Mouse (Mus musculus) E14TG2a.4 (cell line): ENCODE measurements around the gene Mical3.
"Not testable (repeated sequence)": the region's sequence is repeated elsewhere in the genome, so short reads cannot be mapped to it uniquely, and the experiment has no call there.

Experiments
- H3K27me3 ChIP-seq: 2 replicates; pipeline ENCODE4 v1.6.1; 2014; ENCODE audit warnings: low read length, control low read depth; ENCODE audit not compliant: insufficient read depth
- H3K36me3 ChIP-seq: 2 replicates; pipeline ENCODE4 v1.6.1; 2014; ENCODE audit warnings: low read length, control low read depth; ENCODE audit not compliant: insufficient read depth
- H3K4me1 ChIP-seq: replicated peaks from 2 replicates; pipeline ENCODE4 v1.6.1; 2014; ENCODE audit warnings: low read depth, low read length, control low read depth
- H3K4me3 ChIP-seq: replicated peaks from 2 replicates; pipeline ENCODE4 v1.5.1; 2014; ENCODE audit warnings: mild to moderate bottlenecking, low read length
- H3K9me3 ChIP-seq: 2 replicates; pipeline ENCODE4 v1.6.1; 2014; ENCODE audit warnings: low read length, control low read depth
- CTCF ChIP-seq: conservative IDR thresholded peaks from 2 replicates; pipeline ENCODE4 v1.5.1; 2014; ENCODE audit warnings: low read length
- NANOG ChIP-seq: IDR thresholded peaks from 2 replicates; pipeline ENCODE4 v1.6.1; 2014; ENCODE audit warnings: borderline replicate concordance, low read length, mixed read lengths
- POU5F1 ChIP-seq: IDR thresholded peaks from 2 replicates; pipeline ENCODE4 v1.6.1; 2014; ENCODE audit warnings: low read length, borderline replicate concordance

Gene Mical3

DNA sequence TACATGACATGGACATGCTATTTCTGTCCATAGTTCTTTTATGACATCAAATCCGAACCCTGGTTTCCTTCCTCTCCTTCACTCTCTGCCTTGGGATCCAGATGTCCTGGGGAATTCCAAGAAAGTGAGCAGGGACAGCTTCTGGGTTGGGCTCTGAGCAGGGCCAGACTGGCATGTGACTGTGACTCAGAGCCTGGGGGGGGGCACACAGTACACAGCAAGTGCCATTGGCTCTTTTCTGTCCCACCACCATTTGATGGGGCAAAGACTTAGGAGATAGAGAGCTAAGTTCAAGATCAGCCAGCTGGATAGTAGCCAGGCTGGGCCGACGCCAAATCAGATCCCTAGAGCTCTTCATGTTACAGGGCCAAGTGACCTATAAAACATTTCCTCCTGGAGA, 203.0 kb downstream of the Mical3 start:
- Histone ChIP-seq H3K4me3 (no peak overlapping the region), H3K4me1 (peaks cover 11% of the 10 kb centered on the region), H3K27me3 (no peaks in the 10 kb centered on the region), H3K9me3 (no peaks in the 10 kb centered on the region), H3K36me3 (peaks cover 5% of the 10 kb centered on the region; the same call in 1 of the 2 replicates)
- TF ChIP-seq CTCF: no peak
- TF ChIP-seq NANOG: no peak
- TF ChIP-seq POU5F1: no peak

DNA sequence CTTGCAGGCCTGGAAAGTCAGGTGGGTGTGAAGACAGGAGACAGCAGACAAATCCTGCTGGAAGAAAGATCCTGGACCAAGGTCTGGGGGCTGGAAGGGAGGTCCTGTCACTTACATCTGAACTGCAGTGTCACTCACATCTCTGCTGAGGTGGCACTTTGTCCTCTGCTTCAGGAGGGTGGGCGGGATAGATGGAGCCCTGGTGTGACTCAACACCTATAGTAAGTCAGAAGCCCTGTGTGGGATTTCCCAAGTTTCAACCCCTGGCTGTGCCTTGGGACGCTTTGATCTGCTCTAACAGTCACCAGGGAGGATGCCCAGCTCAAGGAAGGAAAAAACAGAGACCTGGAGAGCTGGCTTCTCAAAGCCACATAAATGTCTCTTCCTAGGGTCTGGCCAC, 203.9 kb downstream of the Mical3 start:
- H3K4me1 ChIP-seq: peaks cover 5% of the 10 kb centered on the region; the same call in 1 of the 2 replicates
- TF ChIP-seq NANOG (no peak), POU5F1 (no peak), CTCF (no peak)
- H3K36me3 ChIP-seq: no peaks in the 10 kb centered on the region
- H3K9me3 ChIP-seq: no peaks in the 10 kb centered on the region
- no peaks in the 10 kb centered on the region for H3K27me3 ChIP-seq
- no peak overlapping the region for H3K4me3 ChIP-seq

DNA sequence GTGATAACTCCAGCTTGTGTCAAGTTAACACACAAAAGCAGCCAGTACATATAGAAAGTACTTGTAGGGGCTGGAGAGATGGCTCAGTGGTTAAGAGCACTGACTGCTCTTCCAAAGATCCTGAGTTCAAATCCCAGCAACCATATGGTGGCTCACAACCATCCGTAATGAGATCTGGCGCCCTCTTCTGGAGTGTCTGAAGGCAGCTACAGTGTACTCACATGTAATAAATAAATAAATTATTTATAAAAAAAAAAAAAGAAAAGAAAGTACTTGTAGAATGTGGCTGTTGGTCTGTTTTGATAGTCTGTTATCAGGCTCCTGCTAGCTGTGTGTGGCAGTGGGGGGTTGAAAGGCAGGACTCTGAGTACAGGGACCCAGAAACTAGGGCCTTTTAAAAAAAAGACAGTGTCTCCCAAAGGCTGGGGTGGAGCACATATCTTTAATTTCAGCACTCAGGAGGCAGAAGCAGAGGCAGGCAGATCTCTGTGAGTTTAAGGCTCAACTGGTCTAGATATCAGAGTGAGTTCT, 205.9 kb downstream of the Mical3 start:
- not testable (repeated sequence) for H3K4me1 ChIP-seq, H3K9me3 ChIP-seq, H3K27me3 ChIP-seq, H3K36me3 ChIP-seq, H3K4me3 ChIP-seq

DNA sequence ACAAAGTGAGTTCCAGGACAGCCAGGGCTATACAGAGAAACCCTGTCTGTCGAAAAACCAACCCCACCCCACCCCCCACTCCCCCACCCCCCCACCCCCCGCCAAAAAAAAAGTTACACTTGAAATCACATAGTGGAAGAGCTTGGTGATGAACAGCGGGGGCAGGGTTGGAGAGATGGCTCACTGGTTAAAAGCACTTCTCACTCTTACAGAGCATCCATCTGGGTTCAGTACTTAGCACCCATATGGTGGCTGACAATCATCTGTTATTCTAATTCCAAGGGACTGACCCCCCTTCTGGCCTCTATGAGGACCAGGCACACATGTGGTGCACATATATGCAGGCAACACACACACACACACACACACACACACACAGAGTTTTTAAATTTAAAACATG, 212.8 kb downstream of the Mical3 start:
- H3K9me3 ChIP-seq: no peaks in the 10 kb centered on the region
- H3K4me1 ChIP-seq: peaks cover 37% of the 10 kb centered on the region
- H3K36me3 ChIP-seq: peaks cover 16% of the 10 kb centered on the region
- TF ChIP-seq NANOG (no peak), POU5F1 (no peak)
- peaks cover 4% of the 10 kb centered on the region; the same call in 1 of the 2 replicates for H3K27me3 ChIP-seq
- H3K4me3 ChIP-seq: no peak overlapping the region

DNA sequence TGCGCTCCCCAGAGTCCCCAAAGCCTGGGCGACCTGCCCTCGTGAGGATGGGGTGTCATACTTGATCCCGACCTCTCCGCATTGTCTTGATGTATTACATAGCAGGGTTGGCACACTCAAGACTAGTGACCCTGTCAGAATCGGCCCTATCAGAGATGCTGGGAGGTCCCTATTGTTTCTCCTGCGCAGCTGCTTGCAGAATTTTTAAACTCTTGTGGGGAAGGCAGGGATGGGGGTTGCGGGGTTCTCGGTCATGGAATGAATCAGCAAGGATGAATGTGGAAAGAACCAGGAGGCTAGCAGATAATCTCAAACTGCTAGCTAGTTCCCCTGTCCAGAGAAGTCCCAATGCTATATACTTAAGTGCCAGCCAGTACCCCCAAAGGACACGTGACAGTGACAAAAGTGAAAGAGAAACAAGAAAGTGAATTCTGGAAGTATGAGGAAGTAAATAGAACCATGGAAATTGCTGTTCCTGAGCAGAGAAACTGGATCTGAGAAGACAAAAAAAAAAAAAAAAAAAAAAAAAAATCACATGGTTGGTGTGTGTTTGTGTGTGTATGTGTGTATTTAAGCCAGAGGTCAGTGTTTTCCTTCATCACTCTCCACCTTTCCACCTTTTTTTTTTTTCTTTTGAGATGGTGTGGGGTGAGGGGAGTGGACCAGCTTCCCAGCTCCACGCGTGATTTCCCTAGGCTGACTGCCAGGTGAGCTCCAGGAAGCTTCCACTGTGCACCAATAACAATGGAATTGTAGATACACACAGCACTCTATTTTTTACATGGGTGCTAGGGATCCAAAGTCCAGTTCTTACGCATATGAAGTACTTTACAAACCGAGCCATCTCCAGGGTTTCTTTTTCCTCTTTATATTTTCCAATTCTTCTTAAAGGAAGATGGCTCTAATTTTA, 213.6 kb downstream of the Mical3 start:
- Histone ChIP-seq H3K4me3 (peak overlapping the region; percentile 91), H3K36me3 (peaks cover 24% of the 10 kb centered on the region), H3K4me1 (peaks cover 44% of the 10 kb centered on the region)
- not testable (repeated sequence) for H3K27me3 ChIP-seq, H3K9me3 ChIP-seq

DNA sequence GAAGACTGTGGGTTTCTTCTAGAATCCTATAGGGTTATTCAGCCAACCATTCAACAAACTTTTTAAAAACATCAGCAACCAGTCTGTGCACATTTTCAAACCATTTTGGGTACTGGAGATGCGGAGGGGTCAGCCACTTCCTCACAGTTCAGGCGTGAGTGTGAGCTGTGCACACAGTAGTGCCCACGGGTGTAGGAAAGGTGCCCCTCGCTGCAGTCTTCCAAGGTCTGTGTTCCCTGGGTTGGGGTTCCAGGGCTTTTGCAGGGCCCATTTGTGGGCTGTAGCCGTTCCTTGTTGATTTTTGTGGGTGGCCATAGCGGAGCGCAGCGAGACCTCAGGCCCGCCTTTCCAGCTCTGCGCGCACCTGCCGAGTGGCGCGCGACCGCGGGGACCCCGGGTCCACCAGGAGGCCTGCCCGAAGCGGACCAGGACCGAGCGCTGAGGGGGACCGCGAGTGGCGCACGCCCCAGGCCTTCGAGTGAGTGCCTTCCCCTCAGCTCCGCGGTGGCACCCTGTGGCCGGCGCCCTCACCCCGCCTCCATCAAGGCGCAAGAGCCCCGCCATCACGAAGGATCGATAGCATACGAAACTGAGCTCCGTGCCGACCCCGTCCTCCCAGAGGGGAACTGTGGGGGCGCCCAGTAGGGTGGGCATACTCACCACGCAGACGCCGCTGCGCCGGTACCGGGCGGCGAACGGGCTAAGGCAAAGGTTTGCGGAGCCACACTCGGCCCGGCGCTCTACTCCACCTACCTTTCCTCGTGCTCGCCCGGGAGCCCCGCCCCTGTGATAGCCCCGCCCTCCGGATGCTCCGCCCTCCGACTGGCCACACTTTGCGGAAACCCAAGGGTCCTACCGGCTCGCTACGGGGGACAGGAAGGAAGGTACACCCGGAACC, 214.5 kb downstream of the Mical3 start, which contains the start of gene Bid:
Gene Bid (minus strand): TSS at position 780 of the 898 bp plus-strand sequence.
- no peaks in the 10 kb centered on the region for H3K9me3 ChIP-seq
- peak within 1 kb of the TSS; percentile 91 for H3K4me3 ChIP-seq
- peaks cover 53% of the 10 kb centered on the region for H3K4me1 ChIP-seq
- H3K27me3 ChIP-seq: peaks cover 4% of the 10 kb centered on the region; the same call in 1 of the 2 replicates
- TF ChIP-seq CTCF (no peak), NANOG (no peak), POU5F1 (no peak)
- H3K36me3 ChIP-seq: peaks cover 33% of the 10 kb centered on the region

DNA sequence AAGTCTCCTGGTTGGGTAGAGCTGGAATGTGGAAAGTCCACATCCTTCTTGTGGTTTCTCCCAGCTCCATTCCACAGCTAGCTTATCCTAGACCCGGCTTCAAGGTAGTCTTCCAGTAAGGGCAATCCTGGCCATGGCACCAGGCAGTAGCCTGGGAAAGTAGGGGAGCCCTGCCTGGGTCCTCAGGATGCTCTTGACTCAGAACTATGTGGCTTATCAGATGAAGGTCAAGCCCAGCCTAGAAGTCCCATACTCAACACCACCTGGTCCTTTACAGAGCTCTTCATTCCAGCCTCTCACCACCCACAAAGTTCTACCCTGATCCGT, 215.2 kb downstream of the Mical3 start:
- Histone ChIP-seq H3K4me1 (peaks cover 60% of the 10 kb centered on the region), H3K36me3 (peaks cover 40% of the 10 kb centered on the region), H3K4me3 (peak overlapping the region; percentile 91), H3K27me3 (peaks cover 4% of the 10 kb centered on the region; the same call in 1 of the 2 replicates), H3K9me3 (no peaks in the 10 kb centered on the region)
- TF ChIP-seq CTCF (no peak), POU5F1 (no peak), NANOG (no peak)

DNA sequence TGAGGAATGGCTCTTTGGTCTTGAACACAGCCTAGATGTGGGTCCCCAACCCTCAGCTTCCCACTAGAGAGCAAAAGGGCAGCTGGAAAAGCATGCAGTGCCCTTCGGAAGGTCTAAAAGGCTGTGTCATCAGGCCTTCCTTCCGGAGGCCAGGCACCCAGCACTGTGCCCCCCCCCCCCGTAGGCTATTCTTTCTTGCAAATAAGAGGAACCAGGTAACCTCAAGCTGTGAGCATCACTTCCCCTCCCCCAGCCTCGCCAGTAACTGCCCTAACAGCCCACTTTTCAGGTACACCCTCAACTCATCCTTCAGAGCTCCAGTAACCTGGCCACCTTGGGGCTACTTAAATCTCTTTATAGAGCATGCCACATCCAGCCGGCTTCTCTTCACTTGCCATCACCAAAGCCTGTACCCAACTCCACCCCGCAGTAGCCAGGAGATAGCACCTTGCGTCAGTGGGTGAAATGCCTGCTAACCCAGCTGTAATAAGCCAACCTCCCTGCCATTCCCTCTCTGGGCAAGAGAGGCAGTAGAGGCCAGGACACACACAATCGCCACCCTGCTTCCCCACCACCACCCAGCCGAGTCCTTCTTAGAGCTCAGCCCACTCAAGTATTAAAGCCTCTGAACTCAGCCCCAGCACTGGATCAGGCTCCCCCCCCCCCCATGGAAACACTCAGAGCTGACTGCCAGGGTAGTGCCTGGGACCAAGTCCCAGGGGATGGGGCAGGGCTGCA, 215.7 kb downstream of the Mical3 start:
- TF ChIP-seq CTCF (0 out of 2 replicates have a peak, but pooled peaks have one; percentile 12), POU5F1 (no peak), NANOG (no peak)
- Histone ChIP-seq H3K4me1 (peaks cover 64% of the 10 kb centered on the region), H3K4me3 (peak overlapping the region; percentile 91), H3K36me3 (peaks cover 42% of the 10 kb centered on the region), H3K9me3 (no peaks in the 10 kb centered on the region), H3K27me3 (peaks cover 4% of the 10 kb centered on the region; the same call in 1 of the 2 replicates)
